Mouse (Mus musculus): ENCODE results near the gene Bloc1s4. TPM values are rescaled to one million over a fixed set of nuclear protein-coding genes. Genes with fewer than 3 reads are reported as not detected.

Bloc1s4 gene
- total RNA-seq (2021) = 10 to 100 TPM; 17.5 to 19.6 TPM
- long read RNA-seq, experiment 1, transcript Bloc1s4-201 (1 exons, 1,273 nt) = major isoform, 43 of 44 reads
- long read RNA-seq, experiment 1, partial matches to known transcripts = 0 of 44 reads
- long read RNA-seq, experiment 1, other reads (novel, unspliced or antisense) = 1 of 44 reads
- long read RNA-seq, experiment 2, transcript Bloc1s4-201 (1 exons, 1,273 nt) = major isoform, 22 of 22 reads
- long read RNA-seq, experiment 2, partial matches to known transcripts = 0 of 22 reads
- long read RNA-seq, experiment 2, other reads (novel, unspliced or antisense) = 0 of 22 reads

DNA sequence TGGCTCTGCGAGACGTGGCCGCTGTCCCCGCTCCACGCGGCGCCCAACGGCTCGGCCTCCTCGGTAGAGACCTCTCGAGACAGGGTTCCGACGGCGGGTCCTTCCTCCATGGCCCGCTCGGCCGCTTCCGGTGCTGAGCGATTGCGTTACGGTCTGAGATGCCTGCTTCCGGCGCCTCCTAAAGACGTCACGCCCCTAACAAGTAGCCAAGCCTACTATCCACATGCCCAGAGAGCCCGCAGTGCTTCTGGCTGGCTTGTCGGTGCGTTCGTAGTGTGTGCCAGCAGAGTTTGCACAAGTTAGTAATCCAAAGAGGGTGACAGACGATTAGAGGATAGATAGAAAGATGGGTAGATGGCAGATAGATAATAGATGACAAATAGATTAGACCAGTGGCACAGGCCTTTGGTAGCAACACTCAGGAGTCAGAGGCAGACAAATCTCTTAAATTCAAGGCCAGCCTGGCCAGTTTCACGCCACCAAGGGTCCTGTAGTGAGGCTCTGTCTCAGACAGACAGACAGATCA lies at the start of gene Bloc1s4:
Gene Bloc1s4 (minus strand): TSS at position 115 of the 526 bp plus-strand sequence.
- peak; percentile 95 to 97 for DNase-seq (ENCODE audit: low spot score in 2 of 2)

DNA sequence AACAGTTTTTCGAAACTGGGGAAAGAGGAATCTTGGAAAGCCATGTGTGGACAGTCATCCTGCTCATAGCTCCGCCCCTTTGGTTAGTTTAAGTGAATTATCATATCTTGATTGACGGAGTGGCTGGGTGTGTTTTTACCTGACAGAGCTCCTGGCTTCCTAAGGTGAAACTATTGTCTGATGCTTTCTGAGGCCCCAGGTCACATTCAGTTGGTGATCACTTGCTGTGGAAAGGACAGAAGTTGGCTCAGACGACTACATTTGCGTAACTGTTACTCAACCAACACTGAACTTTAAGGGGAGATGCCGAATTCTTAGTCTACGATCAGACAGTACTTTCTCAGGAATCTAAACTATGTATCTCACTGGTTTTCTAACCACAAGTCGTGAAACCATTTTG lies 48.8 kb upstream of the Bloc1s4 start:
- no peak for DNase-seq (ENCODE audit: low spot score in 2 of 2)

DNA sequence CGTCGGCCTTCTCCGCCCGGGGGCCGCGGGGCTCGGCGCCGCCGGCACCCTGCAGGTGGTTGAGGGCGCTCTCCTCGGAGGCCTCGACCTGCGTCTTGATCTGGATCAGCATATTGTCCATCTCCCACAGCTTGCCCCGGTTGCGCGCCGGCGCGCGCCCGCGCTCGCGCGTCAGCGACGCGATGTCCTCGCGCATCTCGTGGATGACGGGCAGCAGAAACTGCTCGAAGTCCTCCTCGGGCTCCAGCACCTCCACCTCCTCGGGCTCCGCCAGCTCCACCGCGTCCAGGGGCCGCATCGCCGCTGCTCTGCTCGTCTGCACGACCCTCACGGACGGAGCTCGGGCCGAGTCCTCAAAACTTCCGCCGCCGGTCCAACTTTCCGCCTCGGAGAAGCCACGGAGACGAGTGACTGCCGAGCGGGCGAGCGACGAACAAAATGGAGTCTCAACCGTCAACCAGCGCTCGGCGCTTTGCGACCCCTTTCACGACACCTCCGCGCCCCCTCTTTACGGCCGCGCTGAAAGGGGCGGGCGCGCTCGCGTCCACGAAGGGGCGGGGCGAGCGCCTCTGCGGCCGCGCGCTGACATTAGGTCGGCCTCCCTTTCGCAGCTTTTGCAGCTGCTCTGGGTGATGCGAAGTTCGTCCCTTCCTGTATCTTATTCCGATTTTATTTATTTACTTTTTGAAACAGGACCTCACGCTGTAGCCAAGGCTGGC lies 48.0 kb upstream of the Bloc1s4 start, which contains the start of gene Mrfap1:
Gene Mrfap1 (minus strand): TSS at position 477 of the 719 bp plus-strand sequence.
- DNase-seq (ENCODE audit: low spot score in 2 of 2) = peak; percentile 94

DNA sequence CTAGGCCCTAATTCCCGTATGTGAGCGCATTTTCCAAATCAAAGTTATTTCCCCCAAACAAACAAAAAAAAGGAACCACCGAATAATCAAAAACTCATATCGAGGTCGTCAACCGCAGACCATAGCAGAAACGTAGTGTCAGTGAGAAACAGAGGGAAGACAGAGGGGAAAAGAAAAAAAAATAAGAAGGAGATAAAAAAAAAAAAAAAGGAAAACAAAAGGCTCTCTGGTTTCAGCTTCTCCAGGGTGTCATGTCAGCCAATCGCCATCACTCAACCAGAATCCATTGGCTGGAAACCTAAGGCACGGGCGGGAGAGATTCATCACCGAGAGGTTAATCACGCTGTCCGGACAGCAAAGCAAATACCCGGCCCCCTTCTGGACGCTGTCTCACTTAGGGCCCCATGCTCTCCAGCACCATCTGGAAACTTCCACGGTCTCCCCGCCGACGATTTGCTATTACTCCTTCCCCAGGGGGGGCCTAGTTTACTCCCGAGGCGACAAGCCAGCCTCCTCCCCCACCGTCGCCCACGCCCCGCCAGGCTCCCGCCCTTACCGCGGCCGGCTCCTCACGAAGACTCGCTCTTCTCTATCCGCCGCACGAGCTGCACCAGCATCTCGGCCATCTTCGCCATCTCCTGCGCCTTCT lies 47.3 kb upstream of the Bloc1s4 start:
- DNase-seq (ENCODE audit: low spot score in 2 of 2) = peak; percentile 67 to 77

DNA sequence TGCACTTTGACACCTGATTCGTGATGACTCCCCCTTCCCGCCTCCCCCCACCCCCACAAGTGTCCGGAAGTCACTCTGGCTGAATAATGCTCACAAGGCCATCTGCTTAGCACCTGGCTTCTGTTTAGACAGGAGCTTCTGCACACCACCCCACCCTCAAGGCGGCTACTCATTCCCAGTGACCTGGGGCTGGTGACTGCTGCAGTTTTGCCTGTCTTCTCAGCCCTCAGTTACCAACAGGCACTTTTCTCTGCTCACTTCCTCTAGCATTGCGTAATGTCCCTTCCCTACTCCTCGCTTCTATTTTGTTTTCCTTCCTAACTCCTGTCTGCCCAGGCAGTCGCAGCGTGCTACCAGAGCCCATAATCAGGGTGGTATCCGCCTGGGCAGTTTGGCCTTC lies 43.4 kb upstream of the Bloc1s4 start:
- no peak for DNase-seq (ENCODE audit: low spot score in 2 of 2)

DNA sequence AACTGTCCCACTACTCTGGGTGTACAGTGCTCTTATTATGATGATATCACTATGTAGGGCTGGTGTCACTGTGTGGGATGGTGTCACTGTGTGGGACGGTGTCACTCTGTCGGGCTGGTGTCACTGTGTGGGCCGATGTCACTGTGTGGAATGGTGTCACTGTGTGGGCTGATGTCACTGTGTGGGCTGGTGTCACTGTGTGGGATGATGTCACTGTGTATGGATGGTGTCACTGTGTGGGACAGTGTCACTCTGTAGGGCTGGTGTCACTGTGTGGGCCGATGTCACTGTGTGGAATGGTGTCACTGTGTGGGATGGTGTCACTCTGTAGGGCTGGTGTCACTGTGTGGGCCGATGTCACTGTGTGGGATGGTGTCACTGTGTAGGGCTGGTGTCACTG lies 37.6 kb upstream of the Bloc1s4 start:
- DNase-seq (ENCODE audit: low spot score in 2 of 2) = no peak

DNA sequence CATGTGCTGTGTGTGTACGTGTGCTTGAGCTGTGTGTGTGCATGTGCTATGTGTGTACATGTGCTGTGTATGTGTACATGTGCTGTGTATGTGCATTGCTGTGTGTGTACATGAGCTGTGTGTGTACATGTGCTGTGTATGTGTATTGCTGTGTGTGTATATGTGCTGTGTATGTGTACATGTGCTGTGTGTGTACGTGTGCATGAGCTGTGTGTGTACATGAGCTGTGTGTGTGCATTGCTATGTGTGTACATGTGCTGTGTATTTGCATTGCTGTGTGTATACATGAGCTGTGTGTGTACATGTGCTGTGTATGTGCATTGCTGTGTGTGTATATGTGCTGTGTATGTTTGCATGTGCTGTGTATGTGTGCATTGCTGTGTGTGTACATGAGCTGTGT lies 31.1 kb upstream of the Bloc1s4 start:
- no peak for DNase-seq (ENCODE audit: low spot score in 2 of 2)

DNA sequence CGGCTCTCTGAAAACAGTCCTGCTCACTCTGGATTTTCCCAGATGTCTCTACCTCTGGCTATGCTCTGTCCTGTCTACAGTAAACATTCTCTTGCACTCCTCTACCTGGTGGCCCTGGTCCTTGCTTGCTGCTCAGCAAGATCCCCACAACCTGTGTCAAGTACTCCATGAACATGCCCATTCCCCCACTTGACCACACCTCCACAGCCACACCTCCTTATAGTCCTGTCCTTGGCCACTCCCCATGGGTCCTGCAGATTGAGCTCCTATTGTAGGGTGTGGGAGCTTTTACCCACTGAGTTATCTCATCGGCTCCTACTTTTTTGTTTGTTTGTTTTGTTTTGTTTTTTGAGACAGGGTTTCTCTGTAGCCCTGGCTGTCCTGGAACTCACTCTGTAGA lies 30.5 kb upstream of the Bloc1s4 start:
- DNase-seq (ENCODE audit: low spot score in 2 of 2) = no peak

DNA sequence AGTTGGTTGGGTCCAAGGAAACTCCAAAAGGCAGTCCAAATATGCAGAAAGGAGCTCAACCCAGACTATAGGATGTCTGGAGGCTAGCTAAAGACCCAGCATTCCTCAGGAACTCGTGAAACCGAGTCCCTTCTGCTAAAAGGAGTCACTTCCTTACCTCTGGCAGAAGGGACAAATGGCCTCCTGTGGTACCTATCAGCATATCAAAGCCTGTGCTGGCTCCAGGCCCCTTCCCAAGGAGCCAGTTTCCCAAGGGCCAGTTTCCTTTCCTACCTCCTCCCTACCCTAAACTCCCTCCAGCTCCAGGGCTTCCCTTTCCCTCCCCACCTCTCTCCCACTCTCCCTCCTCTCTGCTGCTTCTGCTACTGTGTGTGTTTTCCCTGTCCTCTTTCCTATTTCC lies 28.7 kb upstream of the Bloc1s4 start:
- no peak for DNase-seq (ENCODE audit: low spot score in 2 of 2)

DNA sequence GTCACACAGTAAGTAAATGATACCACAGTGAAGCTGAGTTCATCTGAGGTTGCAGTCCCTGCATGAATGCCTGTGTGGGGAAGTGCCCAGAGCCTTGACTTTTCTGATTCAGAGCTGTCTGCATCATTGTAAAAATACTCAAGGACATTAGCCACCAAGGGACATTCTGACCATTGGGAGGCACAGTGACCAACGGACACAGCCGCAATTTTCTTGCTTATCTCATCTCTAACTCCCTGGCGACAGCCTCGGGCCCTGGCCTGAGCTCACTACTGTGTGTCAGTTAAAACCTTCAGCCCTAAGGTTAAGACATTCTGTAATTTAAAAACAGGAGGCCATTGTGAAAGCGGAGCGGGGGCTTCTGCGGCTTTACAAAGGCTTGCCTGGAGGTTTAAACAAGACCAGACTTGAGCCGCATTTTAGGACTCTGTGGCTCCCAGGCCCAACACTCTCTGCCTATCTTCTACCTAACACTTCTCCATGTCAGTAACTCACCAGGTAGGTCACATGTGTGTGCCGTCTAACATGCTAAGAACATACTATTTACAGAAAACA lies 27.6 kb upstream of the Bloc1s4 start:
- DNase-seq (ENCODE audit: low spot score in 2 of 2) = no peak

DNA sequence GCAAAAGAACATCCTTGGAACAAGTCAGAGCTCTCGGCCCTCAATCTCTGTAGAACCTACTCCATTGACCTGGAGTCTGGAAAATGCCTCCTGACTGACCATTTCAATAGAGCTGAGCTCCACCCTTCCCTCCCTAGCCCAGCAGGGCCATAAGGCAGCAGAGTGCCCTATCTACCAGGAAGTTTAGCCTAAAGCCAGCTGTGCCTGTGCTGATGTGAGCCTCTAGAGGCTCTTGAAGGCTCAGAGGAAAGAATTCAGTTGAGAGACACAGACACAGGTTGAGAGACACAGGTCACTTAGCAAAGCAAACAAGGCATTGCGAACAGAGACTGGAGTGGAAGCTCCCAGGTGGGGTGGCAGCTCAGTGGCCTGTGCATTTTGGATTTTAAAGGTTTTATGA lies 26.9 kb upstream of the Bloc1s4 start:
- DNase-seq (ENCODE audit: low spot score in 2 of 2) = no peak

DNA sequence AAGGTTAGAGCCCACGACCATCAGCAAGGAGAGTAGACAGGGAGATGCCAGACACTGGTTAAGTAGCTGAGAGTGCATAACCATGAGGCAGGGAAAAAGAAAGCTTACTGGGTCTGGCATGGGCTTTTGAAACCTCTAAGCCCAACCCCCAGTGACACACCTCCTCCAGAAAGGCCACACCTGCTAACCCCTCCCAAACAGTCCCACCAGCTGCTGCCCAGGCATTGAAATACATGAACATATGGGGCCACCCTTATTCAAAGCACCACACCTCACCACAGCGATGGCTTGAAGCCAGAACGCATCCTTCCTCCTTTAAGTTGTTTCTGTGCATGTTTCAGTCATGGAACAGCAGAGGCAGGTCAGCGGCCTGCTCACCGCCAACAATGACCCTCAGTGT lies 24.1 kb upstream of the Bloc1s4 start:
- DNase-seq (ENCODE audit: low spot score in 2 of 2) = no peak

DNA sequence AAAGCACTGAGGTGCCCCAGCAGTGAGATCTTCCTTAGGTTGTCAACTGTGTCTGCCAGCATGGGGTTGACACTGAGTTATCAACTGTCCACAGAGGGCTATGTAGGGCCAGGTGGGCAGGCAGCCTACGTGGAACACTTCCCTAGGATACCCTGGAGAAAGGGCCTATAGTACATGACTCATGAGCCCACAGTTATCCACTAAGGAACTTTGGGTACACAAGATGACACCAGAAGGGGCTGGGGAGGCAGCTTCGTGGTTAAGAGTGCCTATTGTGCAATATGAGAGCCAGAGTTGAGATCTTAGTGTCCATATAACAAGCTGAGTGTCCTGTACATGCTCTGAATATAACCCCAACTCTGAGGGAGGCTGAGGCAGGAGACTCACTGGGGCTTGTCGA lies 21.2 kb upstream of the Bloc1s4 start:
- DNase-seq (ENCODE audit: low spot score in 2 of 2) = no peak

DNA sequence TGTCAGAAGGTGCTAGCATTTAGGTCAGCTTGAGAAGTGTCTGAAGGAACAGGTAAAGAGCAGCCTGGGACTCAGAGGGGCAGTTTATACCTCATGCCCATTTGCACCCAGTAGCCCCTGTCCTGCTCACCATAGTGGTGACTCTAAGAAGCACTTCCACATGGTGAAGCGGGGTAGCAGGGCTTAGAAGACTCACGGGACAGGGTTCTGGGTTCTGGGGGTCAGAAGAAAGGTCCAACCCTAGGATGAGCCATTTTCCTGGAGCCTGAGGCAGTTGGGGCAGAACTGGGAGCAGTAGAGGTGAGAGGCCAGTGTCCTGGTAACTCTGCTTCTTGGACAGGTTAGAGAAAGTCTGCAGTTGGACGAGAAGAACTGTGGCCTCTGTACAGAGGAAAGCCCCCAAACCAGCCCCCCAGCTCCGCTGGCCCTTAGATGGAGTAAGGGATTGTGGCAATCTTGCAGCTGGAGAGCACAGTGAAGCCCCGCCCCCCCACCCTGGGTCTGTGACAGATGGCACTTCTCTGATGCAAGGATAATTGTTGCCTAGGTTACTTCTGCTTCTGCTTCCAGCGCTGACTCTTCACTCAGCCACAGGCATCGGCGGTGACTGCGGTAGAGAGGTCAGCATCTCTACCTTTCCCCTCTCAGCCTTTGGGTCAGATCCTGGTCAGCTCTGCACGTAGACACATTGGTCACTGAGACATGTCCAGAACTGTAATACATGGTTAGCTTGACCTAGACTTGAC lies 18.7 kb upstream of the Bloc1s4 start:
- DNase-seq (ENCODE audit: low spot score in 2 of 2) = no peak

DNA sequence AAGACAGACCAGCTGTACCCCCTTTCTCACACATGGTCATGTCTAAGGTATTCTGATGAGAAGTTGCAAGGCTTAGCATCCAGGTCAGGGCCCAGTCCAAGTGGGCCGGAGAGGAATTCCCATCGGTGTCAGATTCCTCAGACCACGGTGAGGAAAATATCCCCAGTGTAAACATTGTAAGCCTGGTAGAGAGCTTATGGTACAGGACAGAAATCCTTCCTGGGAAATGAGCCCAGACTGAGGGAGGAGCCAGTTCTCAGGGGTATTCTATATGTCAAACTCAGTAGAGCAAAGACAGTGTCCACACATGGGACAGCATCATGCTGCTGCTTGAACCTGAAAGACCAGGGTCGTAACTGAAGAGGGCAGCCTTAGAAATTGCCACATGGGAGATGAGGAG lies 11.4 kb upstream of the Bloc1s4 start:
- no peak for DNase-seq (ENCODE audit: low spot score in 2 of 2)

DNA sequence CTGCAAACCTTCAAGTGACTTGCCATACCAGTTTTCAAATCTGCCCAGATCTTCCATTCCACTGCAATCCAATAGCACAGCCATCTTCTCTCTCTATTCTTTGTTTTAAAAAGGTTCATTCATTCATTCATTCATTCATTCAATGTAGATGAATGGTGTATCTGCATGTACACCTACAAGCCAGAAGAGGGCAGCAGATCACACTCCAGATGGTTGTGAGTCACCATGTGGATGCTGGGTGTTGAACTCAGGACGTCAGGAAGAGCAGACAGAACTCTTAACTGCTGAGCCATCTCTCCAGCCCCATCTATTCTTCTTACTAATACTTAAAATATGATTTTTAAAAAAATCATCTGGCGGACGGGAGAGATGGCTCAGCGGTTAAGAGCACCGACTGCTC lies 8.6 kb upstream of the Bloc1s4 start:
- DNase-seq (ENCODE audit: low spot score in 2 of 2) = no peak

DNA sequence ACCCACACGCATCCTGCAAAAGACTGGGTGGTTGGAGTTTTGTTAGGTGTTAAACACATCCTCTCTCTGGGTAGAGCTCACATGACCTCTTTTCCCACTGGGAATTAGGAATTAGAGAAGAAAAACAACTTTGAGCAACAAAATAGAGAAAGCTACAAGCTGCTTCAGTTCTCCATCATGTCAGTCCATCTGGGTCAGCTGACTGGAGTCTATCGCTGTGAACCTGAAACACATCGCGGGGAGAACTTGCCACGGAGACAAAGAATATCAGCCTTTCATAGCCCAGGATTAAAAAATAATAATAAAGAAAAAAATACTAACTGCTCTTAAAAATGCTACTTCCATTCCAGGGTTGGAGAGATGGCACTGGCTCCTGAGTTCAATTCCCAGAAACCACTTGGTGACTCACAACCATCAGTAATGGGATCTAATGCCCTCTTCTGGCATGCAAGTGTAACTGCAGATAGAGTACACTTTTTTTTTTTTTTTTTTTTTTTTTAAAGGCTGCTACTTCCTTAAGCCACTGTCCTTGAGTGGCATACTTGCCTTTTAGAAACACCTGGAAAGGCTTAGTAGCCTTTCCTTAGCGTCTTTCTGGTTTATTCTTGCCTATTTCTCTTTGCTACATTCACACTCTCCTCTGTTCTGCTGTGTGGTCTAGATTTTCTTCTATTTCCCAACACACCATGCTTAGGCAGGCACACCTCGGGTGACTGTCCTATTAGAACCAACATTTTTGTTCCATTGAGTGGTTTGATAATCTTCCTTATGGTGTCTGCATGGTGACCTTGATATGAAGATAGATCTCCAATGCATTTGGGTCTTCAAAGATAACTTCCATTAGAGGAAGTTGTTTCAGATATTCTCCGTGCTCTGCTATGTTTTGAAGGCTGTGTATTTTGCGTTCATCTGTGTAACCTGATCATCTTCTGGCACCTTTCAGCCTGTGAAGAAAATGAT lies 1.9 kb upstream of the Bloc1s4 start:
- DNase-seq (ENCODE audit: low spot score in 2 of 2) = no peak

DNA sequence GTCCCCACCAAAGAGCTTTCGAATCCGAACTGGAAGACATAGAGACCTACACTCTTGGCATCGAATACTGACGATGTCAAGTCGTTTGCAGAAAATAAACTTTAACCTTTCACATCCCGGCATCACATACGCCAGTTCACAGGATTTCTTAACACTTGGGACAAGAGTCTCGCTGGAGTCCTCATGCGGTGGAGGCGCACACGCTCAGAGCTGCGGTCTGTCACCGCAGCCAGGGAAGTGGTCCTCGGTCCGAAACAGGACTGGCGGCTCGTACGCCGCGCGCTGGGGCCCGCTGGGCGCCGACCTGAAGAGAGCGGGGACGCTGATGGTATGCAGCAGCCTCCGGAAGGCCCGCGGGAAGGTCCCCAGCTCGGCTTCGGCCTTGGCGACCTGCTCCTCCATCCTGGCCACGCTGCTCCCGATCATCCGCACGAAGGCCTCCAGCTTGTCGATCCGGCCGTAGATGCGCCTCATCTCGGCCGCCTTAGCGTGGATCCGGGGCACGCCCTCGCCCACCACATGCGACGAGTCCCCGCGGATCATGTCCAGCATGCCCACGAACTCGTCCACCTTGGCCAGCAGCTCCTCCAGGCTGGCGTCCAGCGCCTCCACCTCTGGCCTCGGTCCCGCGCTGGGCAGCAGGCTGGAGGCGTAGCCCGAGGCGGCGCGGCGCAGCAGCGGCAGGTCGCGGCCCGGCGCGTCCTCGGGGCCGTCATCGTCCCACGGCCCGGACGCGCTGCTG lies 485 bp downstream of the Bloc1s4 start:
- peak in 1 of 2 experiments; percentile 14 for DNase-seq (ENCODE audit: low spot score in 2 of 2)

DNA sequence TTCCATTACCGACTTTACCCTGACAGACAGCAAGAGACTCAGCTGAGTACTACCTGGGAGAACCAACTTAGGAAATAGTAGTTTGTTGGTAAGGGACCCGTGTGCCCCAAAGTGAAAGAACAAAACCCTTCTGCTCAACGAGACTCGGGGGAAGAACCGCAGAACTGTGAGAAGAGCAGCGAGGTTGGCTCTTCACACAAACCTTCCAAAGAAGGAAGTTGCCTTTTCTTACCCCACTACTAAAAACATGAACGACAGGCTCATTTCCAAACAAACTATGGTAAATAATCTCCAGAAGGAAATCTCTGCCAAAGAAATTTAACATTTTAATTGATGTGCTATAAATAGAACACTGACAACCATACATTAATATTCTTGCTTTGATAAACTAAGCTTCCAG lies 1.4 kb downstream of the Bloc1s4 start:
- no peak for DNase-seq (ENCODE audit: low spot score in 2 of 2)

Measured in left cerebral cortex, adult 18-20 months (tissue).